Mouse (Mus musculus): ENCODE results near the gene Nacad. TPM values are rescaled to one million over a fixed set of nuclear protein-coding genes. Genes with fewer than 3 reads are reported as not detected.
"Not testable (repeated sequence)": the region's sequence is repeated elsewhere in the genome, so short reads cannot be mapped to it uniquely, and the experiment has no call there.

Gene Nacad
- 1 to 10 TPM; 1.7 to 2.5 TPM for total RNA-seq (2021)

DNA sequence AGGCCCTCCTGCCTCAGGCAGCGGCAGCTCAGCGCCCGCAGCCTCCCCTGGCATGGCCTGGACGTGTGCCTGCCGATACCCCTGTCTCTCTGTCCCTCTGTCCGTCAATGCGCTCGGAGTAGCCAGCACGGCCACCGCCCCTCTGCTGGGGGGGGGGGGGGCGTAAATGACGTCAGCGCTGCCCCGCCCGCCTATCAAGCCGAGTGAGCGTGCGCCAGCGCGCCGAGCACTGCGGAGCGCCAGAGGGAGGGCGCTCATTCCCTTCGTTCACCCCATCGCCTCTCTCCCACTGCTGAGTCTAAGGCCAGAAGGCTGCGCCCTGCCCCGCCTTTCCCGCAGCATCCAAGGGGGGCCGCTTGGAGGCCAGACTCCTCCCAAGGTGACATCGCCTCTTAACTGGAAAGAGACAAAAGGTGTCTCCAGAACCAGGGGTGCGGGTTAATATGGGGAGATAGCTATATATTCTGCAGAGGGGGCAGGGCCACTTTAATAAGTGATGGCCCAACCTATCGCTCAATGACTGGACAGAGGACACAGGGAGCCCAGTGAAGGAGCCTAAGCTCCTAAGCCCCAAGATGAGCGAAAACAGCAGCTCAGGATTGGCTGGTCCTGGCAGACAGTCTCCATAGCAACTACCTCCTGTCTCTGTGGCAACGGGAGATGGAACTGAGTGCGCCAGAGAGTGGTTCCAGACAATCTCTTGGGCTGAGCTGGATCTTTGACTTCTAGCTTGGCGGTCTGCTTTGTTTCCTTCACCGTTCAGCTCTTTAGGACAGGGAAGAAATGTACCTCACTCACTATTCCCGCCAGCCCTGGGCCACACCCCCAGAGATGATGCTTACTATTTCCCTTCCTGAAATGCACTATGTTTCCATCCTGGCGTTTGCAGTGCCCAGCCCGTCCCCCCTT is at the start of gene Nacad:
Gene Nacad, minus strand, starts transcription at position 563 of the 909 bp plus-strand sequence.
- no peak for DNase-seq

- DNase-seq = peak; percentile 88
Observed at GRCm38 (mm10) chr11:6654903-6655302, 49.0 kb upstream of the Nacad start.

DNA sequence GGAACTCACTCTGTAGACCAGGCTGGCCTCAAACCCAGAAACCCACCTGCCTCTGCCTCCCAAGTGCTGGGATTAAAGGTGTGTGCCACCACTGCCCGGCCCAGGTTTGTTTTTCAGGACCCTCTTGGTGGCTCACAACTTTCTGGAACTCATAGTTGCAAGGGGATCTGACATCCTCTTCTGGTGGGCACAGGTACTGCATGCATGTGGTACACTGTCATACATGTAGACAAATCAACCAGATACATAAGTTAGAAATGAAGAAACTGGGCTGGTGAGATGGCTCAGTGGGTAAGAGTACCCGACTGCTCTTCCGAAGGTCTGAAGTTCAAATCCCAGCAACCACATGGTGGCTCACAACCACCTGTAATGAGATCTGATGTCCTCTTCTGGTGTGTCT is 47.1 kb upstream of the Nacad start:
- DNase-seq = not testable (repeated sequence)

- no peak for DNase-seq
Observed at GRCm38 (mm10) chr11:6650519-6650918, 44.7 kb upstream of the Nacad start.

DNA sequence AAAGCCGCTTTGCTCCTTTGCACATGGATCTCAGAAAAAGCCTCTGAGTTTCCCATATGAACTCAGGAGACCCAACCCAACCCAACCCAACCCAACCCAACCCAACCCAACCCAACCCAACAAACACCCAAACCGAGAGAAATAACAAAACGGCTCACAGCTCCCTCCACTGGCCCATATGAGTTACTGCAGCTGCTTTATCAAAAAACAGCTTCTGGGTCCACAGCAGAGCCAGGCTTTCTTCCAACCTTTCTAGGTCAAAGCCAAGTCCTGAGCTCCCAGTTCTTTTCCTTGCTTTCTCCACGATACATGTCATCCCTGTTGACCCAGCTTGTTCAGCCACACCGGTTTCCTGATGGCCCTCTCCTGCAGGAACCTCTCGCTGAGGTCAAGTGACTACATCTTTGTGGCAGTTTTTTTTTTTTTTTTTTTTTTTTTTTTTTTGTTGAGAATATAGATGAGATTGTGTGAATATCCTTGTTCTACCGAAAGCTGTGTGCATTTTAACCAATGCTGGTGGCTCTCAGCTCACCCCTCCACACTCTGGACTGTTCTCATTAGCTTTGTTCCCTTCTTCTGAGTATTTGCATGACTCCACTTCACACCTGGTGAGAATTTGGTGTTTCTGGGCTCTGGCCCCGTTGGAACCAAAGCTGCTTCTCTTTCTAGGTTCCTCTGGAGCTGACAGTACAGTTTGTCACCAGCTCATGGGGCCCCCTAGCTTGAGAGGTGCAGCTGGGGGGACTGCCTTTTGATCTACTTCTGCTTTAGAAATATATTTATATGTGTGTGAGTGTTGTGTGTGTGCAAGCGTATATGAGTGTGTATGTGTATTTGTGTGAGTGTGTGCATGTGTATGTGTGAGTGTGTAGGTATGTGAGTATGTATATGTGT is 42.2 kb upstream of the Nacad start:
- no peak for DNase-seq

DNA sequence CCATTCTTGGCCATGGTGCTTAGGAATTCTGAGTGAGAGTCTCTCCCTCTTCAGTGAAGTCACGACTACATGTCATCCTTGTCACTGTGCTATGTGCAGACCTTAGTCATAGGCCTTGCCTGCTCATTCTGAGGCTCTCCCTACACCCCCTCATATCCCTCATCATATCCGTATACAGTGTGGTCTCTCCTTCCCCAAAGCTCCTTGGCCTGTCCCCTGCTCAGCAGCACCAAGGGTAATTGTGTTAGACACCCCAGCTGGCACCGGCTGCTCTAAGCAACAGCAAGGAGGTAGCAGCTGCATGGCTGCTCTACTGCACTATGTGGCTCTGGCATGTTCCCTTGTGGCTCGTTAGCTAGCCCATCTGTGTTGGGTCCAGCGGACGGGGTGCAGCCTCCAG is 38.7 kb upstream of the Nacad start:
- no peak for DNase-seq

DNA sequence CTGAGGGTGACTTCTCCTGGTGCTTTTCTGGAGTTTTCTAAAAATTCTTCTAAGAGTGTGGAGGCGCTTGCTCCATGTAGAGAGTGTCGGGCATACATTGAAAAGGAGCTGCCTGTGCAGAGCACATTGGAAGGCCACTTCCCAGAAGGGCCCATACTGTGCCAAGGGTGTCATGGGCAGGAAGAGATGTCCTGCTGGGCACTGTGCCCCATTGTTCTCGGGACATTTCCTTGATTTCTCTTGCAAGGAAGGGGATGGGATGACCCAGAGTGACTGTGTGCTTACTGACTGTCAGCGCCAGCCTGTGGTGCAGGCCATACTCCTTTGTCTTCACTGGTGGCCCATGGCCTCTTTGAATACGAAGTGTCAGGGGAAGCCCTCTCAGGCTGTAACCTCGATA is 33.2 kb upstream of the Nacad start:
- no peak for DNase-seq

DNA sequence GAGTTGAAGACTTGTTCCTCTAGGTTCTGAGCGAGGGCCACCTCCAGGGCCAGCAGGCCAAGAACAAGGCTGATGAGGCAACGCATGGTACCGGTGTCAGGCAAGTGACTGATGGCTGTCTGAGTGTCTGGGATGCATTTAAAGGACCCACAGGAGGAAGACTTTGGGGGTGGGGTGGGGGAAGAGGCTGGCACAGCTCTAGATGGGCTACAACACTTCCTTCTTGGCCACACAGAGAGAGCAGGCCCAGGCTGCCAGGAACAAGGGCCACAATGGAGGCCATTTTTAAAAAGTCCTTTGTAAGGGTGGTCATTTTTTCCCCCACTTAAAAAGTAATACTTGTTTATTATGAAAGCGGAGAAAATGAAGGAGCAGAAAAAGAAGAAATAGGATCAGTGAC is 32.7 kb upstream of the Nacad start, which contains the start of gene Wap:
Gene Wap, minus strand, starts transcription at position 101 of the 400 bp plus-strand sequence.
- no peak for DNase-seq

- no peak for DNase-seq
Observed at GRCm38 (mm10) chr11:6636150-6636549, 30.3 kb upstream of the Nacad start.

GRCm38 (mm10) chr11:6629655-6630054 is 23.8 kb upstream of the Nacad start:
- DNase-seq = no peak

GRCm38 (mm10) chr11:6628568-6628967 is 22.7 kb upstream of the Nacad start:
- DNase-seq = peak; percentile 65

DNA sequence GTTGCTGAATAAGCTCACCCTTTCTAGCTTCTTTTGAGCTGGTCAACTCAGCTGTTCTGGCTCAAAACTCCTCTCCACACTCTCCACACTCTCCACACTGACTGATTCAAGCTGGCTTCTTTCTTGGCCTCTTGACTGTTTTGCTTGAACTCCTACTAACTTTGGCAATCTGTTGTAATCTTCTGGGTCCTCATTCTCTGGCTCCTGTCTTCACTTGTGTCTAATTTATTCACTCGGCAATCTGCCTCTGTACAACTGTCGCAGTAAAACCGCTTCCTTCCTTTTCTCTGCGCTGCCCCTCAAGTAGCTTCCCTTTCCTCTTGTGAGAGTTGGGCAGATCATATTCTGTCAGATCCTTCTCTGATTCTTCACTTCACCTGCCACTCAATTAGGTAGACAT is 21.9 kb upstream of the Nacad start:
- DNase-seq = no peak

- no peak for DNase-seq
Observed at GRCm38 (mm10) chr11:6626388-6626772, 20.5 kb upstream of the Nacad start.

DNA sequence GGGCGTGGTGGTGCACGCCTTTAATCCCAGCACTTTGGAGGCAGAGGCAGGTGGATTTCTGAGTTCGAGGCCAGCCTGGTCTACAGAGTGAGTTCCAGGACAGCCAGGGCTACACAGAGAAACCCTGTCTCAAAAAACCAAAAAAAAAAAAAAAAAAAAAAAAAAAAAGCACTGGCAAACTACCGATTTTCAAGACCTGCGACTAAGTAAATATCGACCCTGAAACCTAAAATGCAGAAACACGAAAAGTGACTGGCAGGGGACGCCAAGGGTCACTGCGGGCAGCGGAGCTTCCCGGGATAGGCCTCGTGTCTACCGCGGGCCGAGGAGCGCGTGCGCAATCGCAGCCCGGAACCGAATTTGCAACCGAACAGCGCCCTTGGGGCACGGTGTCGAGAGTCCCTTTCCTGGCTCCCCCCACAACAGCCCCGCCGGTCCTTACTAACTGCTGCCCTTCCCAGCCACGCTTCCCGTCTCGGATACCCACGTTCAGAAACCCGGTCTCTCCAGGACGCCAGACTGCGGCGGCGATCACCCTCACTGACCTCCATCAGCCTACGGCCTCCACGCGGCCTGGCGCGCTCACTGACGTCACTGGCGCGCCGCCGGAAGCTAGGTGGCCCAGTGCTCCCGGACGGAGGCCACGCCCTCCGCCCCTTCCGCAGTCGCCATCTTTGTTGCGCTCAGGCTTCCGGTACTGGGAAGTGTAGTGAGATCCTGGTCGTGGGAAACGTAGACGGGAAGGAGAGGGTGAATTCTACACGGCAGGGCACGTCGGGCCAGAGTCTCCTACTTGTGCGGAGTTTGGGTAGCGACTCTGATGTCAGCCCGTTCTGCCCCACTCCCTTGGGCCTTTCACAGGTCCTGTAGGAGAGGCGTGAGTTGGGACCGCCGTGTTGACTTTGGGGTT is 19.9 kb upstream of the Nacad start, which contains the start of gene Tbrg4:
Gene Tbrg4, minus strand, starts transcription at position 590 of the 910 bp plus-strand sequence.
- DNase-seq = peak; percentile 94

DNA sequence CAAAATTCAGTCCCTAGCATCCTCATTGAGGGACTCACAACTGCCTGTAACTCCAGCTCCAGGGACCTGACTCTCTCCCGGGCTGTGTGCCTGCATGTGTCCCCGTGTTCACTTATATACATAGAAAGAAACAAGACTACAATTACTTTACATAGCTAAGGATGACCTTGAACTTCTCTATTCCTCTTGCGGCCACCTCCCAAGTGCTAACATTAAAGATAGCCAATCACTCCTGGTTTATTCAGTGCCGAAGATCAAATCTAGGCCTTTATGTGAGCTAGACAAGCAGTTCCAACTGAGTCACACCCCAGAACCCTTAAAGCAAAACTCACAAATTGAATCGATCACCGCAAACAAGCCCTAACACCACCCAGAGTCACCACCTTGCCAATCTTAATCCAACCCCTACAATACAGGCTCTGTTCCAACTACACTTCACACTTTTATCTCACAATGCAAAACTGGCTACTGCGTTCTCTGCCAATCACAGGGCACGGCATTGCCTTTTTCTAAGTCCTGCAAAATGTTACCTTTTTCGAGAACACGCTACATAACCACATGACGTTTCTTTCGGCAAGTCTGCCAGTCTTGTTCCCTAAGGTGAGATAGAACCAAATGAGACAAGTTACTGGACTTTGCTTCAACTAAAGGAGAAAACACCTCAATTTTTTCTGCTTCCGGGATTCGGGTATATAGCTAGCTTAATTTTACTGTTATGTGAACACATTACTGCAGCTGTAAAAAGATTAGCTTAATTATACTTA is 18.9 kb upstream of the Nacad start:
- DNase-seq = no peak

- DNase-seq = no peak
Observed at GRCm38 (mm10) chr11:6623704-6624103, 17.9 kb upstream of the Nacad start.

- no peak for DNase-seq
Observed at GRCm38 (mm10) chr11:6615250-6616205, 9.7 kb upstream of the Nacad start.

DNA sequence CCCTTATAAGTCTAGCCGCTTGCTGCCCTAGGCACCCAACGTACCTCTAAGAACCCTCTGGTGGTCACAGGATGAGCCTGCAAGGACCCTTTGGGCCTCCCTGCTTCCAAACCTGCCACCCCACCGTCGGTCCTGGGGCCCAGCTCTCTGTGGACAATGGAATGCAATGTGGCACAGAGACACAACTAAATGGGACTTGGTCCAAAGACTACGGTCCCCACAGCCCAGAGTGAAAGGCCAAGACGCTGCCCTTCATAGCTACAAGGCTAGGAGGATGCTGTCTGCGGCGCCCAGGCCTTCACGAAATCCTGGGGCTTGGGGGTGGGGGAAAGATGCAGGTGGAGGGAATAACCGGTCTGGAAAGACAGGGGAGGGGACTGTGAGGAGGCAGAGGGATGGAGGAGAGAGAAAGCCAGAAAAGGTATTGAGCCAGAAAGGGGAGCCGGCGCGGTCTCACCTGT is 802 bp downstream of the Nacad start:
- DNase-seq = no peak

GRCm38 (mm10) chr11:6604604-6604936 is 1.3 kb downstream of the Nacad start:
- no peak for DNase-seq

All from heart, postnatal 4 days (tissue).